Mouse (Mus musculus): ENCODE results near the gene Atxn7l1.

- TF ChIP-seq CTCF (IDR thresholded peaks at IDR 0.05; ENCODE audit: insufficient read depth, low read length) (no peak), POLR2A (IDR thresholded peaks at IDR 0.05; ENCODE audit: borderline replicate concordance, extremely low read depth, low read depth, low read length) (no peak)
These were observed 40.9 kb upstream of the Atxn7l1 start for GRCm38 (mm10) chr12:33106438-33107167.

All from lung, adult 2 months (tissue).